Mouse (Mus musculus) forelimb bud, embryonic 11.5 days (tissue): ENCODE data around the gene Elobl.

ENCODE experiments used
- DNase-seq: peaks from one replicate; pipeline ENCODE4 v3.0.0-alpha.2; 2012; ENCODE audit warnings: low read depth, low spot score

Elobl gene

GRCm38 (mm10) chr11:88988956-88989355 lies 22.2 kb upstream of the Elobl start:
- DNase-seq, result no peak

GRCm38 (mm10) chr11:88986616-88987015 lies 19.9 kb upstream of the Elobl start:
- DNase-seq, result no peak

GRCm38 (mm10) chr11:88981337-88981736 lies 14.6 kb upstream of the Elobl start:
- DNase-seq, result no peak

- DNase-seq, result no peak
Observed at GRCm38 (mm10) chr11:88977188-88977587, 10.5 kb upstream of the Elobl start.

- no peak for DNase-seq
Observed at GRCm38 (mm10) chr11:88976320-88976719, 9.6 kb upstream of the Elobl start.

GRCm38 (mm10) chr11:88973776-88974701 lies 7.3 kb upstream of the Elobl start:
- DNase-seq, result peak; percentile 92

GRCm38 (mm10) chr11:88970202-88970732 lies 3.5 kb upstream of the Elobl start, which contains the start of gene Coil:
TSS of gene Coil (plus strand) at chr11:88970252.
- no peak for DNase-seq

- no peak for DNase-seq
Observed at GRCm38 (mm10) chr11:88958851-88959250, 7.9 kb downstream of the Elobl start.

GRCm38 (mm10) chr11:88955217-88955969 lies 11.3 kb downstream of the Elobl start, which contains the start of gene Scpep1:
TSS of gene Scpep1 (minus strand) at chr11:88955465.
- DNase-seq, result peak; percentile 94

GRCm38 (mm10) chr11:88954803-88955202 lies 11.9 kb downstream of the Elobl start:
- DNase-seq, result peak; percentile 64

GRCm38 (mm10) chr11:88953582-88953981 lies 13.1 kb downstream of the Elobl start:
- no peak for DNase-seq

- DNase-seq, result no peak
Observed at GRCm38 (mm10) chr11:88952117-88952516, 14.6 kb downstream of the Elobl start.

GRCm38 (mm10) chr11:88951576-88951975 lies 15.2 kb downstream of the Elobl start:
- DNase-seq, result no peak

- DNase-seq, result no peak
Observed at GRCm38 (mm10) chr11:88950640-88951250, 16.0 kb downstream of the Elobl start.

GRCm38 (mm10) chr11:88949802-88950639 lies 16.7 kb downstream of the Elobl start:
- DNase-seq, result no peak

- DNase-seq, result no peak
Observed at GRCm38 (mm10) chr11:88948896-88949295, 17.8 kb downstream of the Elobl start.

- no peak for DNase-seq
Observed at GRCm38 (mm10) chr11:88945971-88946585, 20.7 kb downstream of the Elobl start.

GRCm38 (mm10) chr11:88941489-88941888 lies 25.2 kb downstream of the Elobl start:
- DNase-seq, result no peak

GRCm38 (mm10) chr11:88939634-88940033 lies 27.1 kb downstream of the Elobl start:
- DNase-seq, result no peak

GRCm38 (mm10) chr11:88938770-88939169 lies 28.0 kb downstream of the Elobl start:
- DNase-seq, result no peak
